Mouse (Mus musculus) v-Abl transformed pro-B cells (cell line): Measurements from ENCODE around the gene Csl.

Experiments
- in situ Hi-C, 2 experiments: fragments of 400-800 bp; cut with MboI; formaldehyde crosslinking; loops; one replicate each; pipeline ENCODE4 v1.15.1; 2025; ENCODE audit not compliant: unreplicated experiment in 2 of 2

The Csl gene

GRCm38 (mm10) chr10:99759558-99759957 lies at the start of gene Csl:
TSS of gene Csl (minus strand) at chr10:99759658.
- in situ Hi-C loops = no loop called here

DNA sequence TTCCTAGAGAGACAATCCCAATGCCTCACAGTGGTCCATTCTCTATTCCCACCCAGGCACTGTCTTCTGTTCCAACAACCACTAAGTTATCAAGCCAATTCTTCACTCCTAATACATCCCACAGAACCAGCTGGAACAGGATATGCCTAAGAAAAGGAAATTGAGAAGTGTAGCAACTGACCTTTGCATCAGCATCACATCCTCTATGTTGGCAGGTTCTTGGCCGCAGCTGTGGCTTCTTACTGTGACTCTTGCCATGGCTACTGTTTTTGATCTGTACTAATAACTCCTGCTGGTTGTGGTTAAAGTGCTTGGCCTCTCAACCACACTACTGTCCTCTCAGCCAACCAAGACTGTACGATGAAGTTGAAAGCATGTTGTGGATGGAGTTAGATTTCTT lies 30.0 kb upstream of the Csl start:
- in situ Hi-C loops = no loop called here

GRCm38 (mm10) chr10:99774228-99775120 lies 15.0 kb upstream of the Csl start:
- in situ Hi-C loops = no loop called here

- in situ Hi-C loops = no loop called here
These were observed 9.3 kb downstream of the Csl start for GRCm38 (mm10) chr10:99750146-99750545.

DNA sequence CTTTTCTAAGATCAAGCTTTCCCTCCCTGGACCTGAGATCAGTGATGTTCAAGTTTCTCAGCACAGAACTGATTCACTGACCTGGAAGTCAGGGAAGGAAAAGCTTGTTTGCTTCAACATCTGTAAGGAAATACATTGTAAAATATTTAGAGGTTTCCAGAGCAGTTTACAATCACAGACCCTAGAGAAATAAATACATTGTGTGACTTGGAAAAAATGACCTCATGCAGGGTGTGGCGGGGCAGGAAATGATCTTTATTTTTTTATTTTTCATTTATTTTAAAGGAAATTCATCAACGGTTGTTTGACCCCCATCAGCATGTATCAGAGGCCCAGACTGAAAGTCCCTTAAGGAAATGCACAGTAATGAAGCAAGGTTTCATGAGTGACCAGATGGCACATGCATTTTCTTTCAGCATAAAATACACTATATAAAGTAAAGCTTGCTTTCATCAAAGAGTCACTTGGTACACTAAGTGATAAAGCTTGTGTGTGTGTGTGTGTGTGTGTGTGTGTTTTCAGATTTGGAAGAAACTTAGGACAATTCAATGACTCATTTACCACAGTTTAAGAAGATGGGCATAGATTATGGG lies 10.7 kb downstream of the Csl start:
- in situ Hi-C loops = no loop called here

- in situ Hi-C loops = no loop called here
These were observed 11.4 kb downstream of the Csl start for GRCm38 (mm10) chr10:99748009-99748408.

DNA sequence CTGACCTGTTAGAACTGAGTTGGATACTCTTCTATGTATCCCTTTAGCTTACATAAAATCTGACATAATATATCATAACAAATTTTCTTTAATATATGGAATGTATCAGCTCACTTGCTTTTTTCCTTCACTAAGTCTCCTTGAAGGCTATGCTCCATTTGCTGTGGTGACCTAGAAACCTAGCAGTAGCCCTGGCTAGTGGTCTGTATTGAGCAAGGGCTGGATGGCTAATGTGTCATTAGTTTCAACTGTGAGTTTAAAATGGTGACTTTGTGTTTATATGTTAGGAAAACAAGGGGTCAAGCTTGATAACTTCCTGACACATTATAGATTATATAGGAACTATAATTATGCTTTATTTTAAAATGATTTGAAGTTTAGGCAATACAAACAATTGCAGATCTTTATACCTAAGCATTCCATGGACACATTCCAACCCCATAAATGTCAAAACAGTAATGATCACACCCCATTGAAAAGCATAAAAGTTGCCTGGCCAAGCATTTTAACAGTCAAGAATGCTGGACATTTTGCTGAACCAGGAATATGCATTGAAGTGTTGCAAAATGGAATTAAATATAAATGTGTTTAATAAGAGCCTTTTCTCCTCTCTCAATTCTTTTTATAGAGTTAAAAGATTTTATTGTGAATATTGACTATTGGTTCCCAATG lies 17.7 kb downstream of the Csl start:
- in situ Hi-C loops = no loop called here

GRCm38 (mm10) chr10:99713129-99713528 lies 46.3 kb downstream of the Csl start:
- in situ Hi-C loops = no loop called here

- in situ Hi-C loops = no loop called here
These were observed 47.9 kb downstream of the Csl start for GRCm38 (mm10) chr10:99711567-99711966.
